ENCODE assay signal across 10 mouse cellular contexts in the genomic region with DNA sequence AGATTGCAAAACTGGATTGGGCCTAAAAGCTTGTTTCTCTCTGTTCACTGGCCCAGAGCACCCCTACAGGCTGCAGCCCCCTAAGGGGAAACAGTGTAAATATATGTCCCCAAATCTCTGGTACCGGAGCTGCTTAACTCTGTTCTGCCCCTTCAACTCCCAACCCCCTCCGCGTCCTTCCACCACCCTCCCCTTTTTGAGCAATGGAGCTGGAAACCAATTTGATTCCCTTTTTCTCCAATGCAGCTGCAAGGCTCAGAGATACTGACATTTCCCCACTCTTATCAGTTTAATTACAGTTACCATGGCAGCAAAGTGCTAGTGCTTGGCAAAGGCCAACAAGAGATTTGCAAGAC.
A peak's percentile ranks its signal among the peaks of the same experiment; 100 is the strongest.
DNase-seq lines count a peak whose midpoint lies in the region; ATAC-seq lines count a peak whose summit lies in the region.
"Had no signal": no experiment of that assay in that cellular context is flagged by ENCODE, and none has a peak within 500 bp of the region (broad histone marks: within the 10 kb centered on the region; RNA-seq: fewer than 3 reads in every experiment).

No protein-coding gene starts in this region.

- H3K9ac ChIP-seq in kidney, embryonic 15.5 days, result no peak overlapping the region
- H3K9ac ChIP-seq in hindbrain, embryonic 15.5 days, result peak overlapping the region; percentile 37

- DNase-seq in kidney, adult 9 months, result no peak
- peak; percentile 45 for DNase-seq in embryo, embryonic 9.5 days (ENCODE audit: extremely low spot score)
- peak; percentile 39 for DNase-seq in neural tube, embryonic 10.5 days (ENCODE audit: extremely low spot score, low spot score)
- DNase-seq in urinary bladder, adult 2 months (ENCODE audit: low spot score), result no peak
- no peak for DNase-seq in urinary bladder, adult 18-20 months (ENCODE audit: low spot score in 2 of 2)
- DNase-seq in adrenal gland, postnatal 25 days, result no peak
- DNase-seq: thymus, postnatal 36 days had no signal

- no peaks in the 10 kb centered on the region for H3K36me3 ChIP-seq in kidney, embryonic 15.5 days
- no peaks in the 10 kb centered on the region for H3K36me3 ChIP-seq in hindbrain, embryonic 15.5 days

- peaks cover 45% of the 10 kb centered on the region for H3K27me3 ChIP-seq in kidney, embryonic 15.5 days
- no peaks in the 10 kb centered on the region for H3K27me3 ChIP-seq in hindbrain, embryonic 15.5 days

- H3K9me3 ChIP-seq in kidney, embryonic 15.5 days (replicated peaks), result no peaks in the 10 kb centered on the region
- H3K9me3 ChIP-seq in hindbrain, embryonic 15.5 days, result no peaks in the 10 kb centered on the region

- H3K27ac ChIP-seq in kidney, embryonic 15.5 days, result no peak overlapping the region
- H3K27ac ChIP-seq in hindbrain, embryonic 15.5 days (replicated peaks), result peak overlapping the region; percentile 82

- peaks cover 29% of the 10 kb centered on the region for H3K4me1 ChIP-seq in kidney, embryonic 15.5 days
- peaks cover 45% of the 10 kb centered on the region for H3K4me1 ChIP-seq in hindbrain, embryonic 15.5 days (replicated peaks)
- H3K4me1 ChIP-seq: megakaryocyte, embryonic 14.5 days had no signal

- peak overlapping the region; percentile 70 for H3K4me2 ChIP-seq in kidney, embryonic 15.5 days
- peak overlapping the region; percentile 78 for H3K4me2 ChIP-seq in hindbrain, embryonic 15.5 days

- 0 out of 2 replicates have a peak overlapping the region, but pooled peaks have one; percentile 10 for H3K4me3 ChIP-seq in kidney, embryonic 15.5 days (replicated peaks)
- H3K4me3 ChIP-seq in hindbrain, embryonic 15.5 days, result peak overlapping the region; percentile 46
- H3K4me3 ChIP-seq: megakaryocyte, embryonic 14.5 days had no signal

- ATAC-seq in kidney, embryonic 15.5 days (replicated peaks; ENCODE audit: low FRiP score), result no peak
- no peak; the same call in none of the 2 replicates for ATAC-seq in hindbrain, embryonic 15.5 days (ENCODE audit: low FRiP score, low read depth)

- whole genome bisulfite sequencing in kidney, embryonic 15.5 days, result 9% methylated on average over 3 of the region's 3 CpGs
- WGBS in hindbrain, embryonic 15.5 days, result 4% methylated on average over 3 of the region's 3 CpGs

Comparison
In these comparisons a context has a peak if more than half of its experiments do, and no peak if none do; other contexts are left out.
1. DNase-seq: peak in embryo, embryonic 9.5 days (single experiment) and neural tube, embryonic 10.5 days (single experiment); none in kidney, adult 9 months (single experiment), urinary bladder, adult 2 months (single experiment), urinary bladder, adult 18-20 months (0 of 2) and adrenal gland, postnatal 25 days (single experiment).